Mouse (Mus musculus) T-helper 17 cell (primary cell): ENCODE results near the gene Abhd12.

ENCODE experiments used
- in situ Hi-C, 2 experiments: fragments of 300-600 bp; cut with MboI, MseI; formaldehyde crosslinking; loops; 1 replicate in 1 of 2; 2 replicates in 1 of 2; pipeline ENCODE4 v1.15.1; 2025; ENCODE audit warnings: high pct_unique_total_duplicates in 2 of 2

Gene Abhd12

DNA sequence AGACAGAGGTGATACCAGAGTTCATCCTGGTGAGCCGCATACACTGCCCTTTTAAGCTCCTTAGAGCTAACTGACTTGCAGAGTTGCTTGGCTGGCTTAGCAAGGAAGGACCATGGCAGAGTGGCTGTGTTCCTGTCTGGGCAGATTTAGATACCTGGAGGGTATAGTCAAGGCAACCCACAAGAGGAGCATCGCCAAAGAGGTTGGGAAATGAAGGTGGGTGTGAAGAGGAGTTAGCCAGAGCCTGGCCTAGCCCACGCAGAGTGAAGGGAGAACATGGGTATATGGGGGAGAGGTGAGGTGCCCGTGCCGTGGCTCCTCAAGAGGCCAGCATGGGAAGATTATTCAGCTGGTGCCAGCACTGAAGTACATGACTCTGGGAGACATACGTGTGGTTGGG is 91.7 kb downstream of the Abhd12 start:
- in situ Hi-C loops = no loop called here

DNA sequence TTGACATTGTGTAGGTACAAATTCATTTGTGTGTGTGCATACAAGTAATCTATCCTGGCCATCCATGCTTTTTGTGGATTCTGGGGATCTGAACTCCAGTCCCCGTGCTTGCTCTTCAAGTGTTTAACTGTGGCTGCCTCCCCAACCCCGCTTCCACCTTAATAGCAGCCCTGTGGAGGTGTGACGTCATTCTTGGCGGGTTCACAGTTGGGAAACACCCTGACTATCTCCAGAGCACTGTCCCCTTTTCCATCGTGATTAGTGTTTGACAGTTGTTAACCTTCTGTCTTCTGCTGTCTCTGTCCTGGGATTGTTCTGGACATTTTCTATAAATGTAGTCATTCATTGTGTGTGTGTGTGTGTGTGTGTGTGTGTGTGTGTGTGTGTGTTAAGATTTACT is 93.9 kb downstream of the Abhd12 start:
- in situ Hi-C loops = no loop called here

DNA sequence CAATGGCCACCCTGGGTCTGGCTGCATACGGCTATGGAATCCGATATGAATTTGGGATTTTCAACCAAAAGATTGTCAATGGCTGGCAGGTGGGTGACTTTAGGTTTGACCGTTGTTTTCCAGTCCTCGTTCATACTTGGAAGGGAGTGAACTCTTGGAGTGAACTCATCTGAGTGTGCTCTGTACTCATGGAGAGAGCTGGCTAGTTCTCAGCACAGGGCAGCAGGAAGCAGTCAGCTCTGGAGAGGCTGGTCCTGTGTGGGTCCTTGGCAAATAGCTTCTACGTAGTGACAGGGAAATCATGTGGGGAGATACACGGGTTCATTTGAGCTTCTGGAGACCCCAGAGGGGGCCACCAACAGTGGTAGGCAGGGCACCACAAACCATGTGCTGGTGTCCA is 95.7 kb downstream of the Abhd12 start:
- in situ Hi-C loops = no loop called here

GRCm38 (mm10) chr2:150808381-150808780 is 96.2 kb downstream of the Abhd12 start:
- in situ Hi-C loops = no loop called here

DNA sequence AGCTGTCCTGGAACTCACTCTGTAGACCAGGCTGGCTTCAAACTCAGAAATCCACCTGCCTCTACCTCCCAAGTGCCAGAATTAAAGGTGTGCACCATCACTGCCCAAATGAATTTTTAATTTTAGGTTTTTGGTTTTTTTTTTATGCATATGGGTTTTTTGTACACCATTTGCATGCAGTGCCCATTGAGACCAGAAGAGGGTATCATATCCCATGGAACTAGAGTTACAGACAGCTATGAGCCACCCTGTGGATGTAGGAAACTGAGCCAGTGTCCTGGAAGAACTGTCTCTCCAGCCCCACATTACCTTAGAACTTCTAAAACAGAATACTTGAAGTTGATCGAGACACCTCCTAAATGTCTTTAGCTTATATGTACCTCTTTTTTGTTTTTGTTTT is 101.5 kb downstream of the Abhd12 start:
- in situ Hi-C loops = no loop called here

- in situ Hi-C loops = no loop called here
Measured at GRCm38 (mm10) chr2:150800616-150801015, 103.9 kb downstream of the Abhd12 start.

GRCm38 (mm10) chr2:150798084-150798483 is 106.5 kb downstream of the Abhd12 start:
- in situ Hi-C loops = no loop called here

GRCm38 (mm10) chr2:150793320-150793719 is 111.2 kb downstream of the Abhd12 start:
- in situ Hi-C loops = no loop called here

DNA sequence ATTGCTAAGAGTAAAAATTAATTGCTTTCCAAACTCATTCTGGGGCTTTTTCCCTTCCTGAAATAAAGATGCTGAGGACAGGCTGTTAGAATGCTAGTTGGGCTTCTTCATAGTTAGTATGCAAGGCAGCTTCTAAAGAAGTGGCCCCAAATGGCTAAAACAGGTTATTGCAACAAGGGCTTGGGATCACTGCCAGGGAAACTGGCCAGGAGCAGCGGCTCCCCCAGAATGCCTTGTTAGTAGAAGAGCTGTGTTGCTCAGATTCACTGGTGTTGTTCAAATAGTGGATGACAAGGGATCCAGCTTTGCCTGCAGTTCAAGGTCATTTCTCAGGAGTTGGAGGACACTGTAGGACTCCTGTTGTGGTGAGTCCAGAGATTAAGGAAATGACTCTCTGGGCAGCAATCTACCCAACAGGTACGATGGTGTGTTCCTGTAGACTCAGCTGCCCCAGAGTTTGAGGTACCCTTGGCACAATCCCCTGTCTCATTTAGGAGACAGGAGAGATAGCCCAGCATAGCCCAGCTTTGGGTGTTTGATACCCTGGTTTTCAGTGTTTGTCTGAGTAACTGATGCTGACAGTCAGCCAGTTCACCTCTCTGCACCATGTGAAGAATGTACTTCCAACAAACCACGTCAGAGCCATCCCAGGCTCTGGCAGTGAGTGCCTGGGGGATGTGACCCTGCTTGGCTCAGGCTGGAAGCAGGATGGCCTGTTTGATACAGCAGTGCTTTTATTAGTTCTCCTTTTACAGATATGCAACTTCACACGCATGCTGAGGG is 115.6 kb downstream of the Abhd12 start:
- in situ Hi-C loops = loop anchor here in 1 of 2 experiments (5.0 to 10.0 kb wide), 2 partner anchors 37 to 654 kb away; partner anchors contain the start of gene Zfp120

- in situ Hi-C loops = loop anchor here in 1 of 2 experiments (5.0 to 10.0 kb wide), 2 partner anchors 35 to 653 kb away; partner anchors contain the start of gene Zfp120
Measured at GRCm38 (mm10) chr2:150787234-150787771, 117.2 kb downstream of the Abhd12 start.

DNA sequence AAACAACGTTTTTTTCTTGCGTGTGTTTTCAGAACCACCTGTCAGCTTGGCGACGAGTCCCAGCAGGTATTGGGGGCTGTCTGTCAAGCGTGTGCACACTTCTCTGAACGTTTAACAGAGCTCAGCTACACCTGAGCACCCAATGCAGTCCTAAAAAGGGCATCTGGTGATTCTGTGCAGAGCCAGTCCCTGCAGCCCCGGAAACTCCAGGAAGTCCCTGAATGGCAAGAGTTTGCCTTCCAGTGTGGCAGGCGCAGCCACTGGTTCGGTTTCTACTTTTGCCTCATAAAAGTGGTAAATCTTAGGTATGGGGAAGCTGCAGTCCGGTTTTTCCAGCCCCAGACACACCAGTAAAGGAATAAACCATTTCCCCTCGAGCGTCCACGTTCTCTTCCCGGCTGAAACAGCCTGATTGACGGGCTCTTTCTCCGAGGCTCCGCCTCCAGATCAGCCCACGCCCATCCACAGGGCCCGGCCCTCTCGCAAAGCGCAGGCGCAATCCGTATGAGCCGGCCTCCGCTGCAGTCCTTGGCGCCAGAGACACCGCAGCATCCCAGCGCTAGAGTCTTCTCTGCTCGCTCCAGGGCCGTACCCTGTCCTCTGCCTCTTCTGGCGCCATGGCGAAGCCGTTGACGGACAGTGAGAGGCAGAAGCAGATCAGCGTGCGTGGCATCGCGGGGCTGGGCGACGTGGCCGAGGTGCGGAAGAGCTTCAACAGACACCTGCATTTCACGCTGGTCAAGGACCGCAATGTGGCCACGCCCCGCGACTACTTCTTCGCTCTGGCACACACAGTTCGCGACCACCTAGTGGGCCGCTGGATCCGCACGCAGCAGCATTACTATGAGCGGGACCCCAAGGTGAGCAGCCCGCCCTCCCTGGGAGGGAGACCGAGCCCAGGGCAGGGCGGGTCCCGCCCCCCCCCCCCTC is 118.0 kb downstream of the Abhd12 start, which contains the start of gene Pygb:
Pygb (plus strand) TSS at position 485 of the 930 bp plus-strand sequence.
- in situ Hi-C loops = loop anchor here in 1 of 2 experiments (5.0 to 10.0 kb wide), 2 partner anchors 34 to 652 kb away; partner anchors contain the start of gene Zfp120

- in situ Hi-C loops = loop anchor here in 1 of 2 experiments (10.0 kb wide), 1 partner anchor 648 kb away; the partner anchor contains the start of gene Zfp120
Measured at GRCm38 (mm10) chr2:150782801-150783200, 121.7 kb downstream of the Abhd12 start.
